Mouse (Mus musculus) CH12.LX (cell line): ENCODE results near the gene Car5a. TPM values are rescaled to one million over a fixed set of nuclear protein-coding genes. Genes with fewer than 3 reads are reported as not detected.

Experiments used
- DNase-seq: peaks from one replicate; pipeline ENCODE4 v3.0.0-alpha.2; 2013; ENCODE audit errors: extremely low read depth
- H3K27ac ChIP-seq: 2 replicates; pipeline ENCODE4 v1.5.1; 2012; ENCODE audit warnings: low read depth, mild to moderate bottlenecking, control low read depth, moderate library complexity; ENCODE audit not compliant: insufficient read depth
- H3K27me3 ChIP-seq: replicated peaks from 2 replicates; pipeline ENCODE3; 2012; ENCODE audit warnings: inconsistent platforms
- H3K36me3 ChIP-seq, 2 experiments: replicated peaks in 1 of 2; 2 replicates each; pipeline versions ENCODE3 to v1.6.1; 2012; ENCODE audit warnings: inconsistent platforms in 1 of 2, low read length in 1 of 2, mild to moderate bottlenecking in 1 of 2, mixed read lengths in 1 of 2, moderate library complexity in 1 of 2; ENCODE audit not compliant: control insufficient read depth in 1 of 2, insufficient read depth in 1 of 2
- H3K4me1 ChIP-seq, 2 experiments: 2 replicates each; pipeline ENCODE4 v1.6.1; 2012; ENCODE audit warnings: inconsistent platforms in 1 of 2, moderate library complexity in 1 of 2; ENCODE audit not compliant: insufficient read depth in 2 of 2, control insufficient read depth in 1 of 2
- H3K4me2 ChIP-seq: 2 replicates; pipeline ENCODE4 v1.6.1; 2012; ENCODE audit warnings: low read depth, mild to moderate bottlenecking, control low read depth; ENCODE audit not compliant: poor library complexity, insufficient read depth, severe bottlenecking
- H3K4me3 ChIP-seq, 3 experiments: fragments of 150-350 bp in 1 of 3; sonication (generic) in 1 of 3; replicated peaks in 1 of 3; 2 replicates each; pipeline versions ENCODE3 to v1.5.1; 2011 to 2012; ENCODE audit warnings: low read depth in 2 of 3, low read length in 2 of 3, mild to moderate bottlenecking in 2 of 3, moderate library complexity in 2 of 3, control low read depth in 1 of 3, improper control_type of control experiment in 1 of 3, inconsistent platforms in 1 of 3, mixed read lengths in 1 of 3; ENCODE audit not compliant: poor library complexity in 1 of 3
- H3K79me2 ChIP-seq: replicated peaks from 2 replicates; pipeline ENCODE4 v1.6.1; 2012; ENCODE audit warnings: mild to moderate bottlenecking, moderate library complexity; ENCODE audit not compliant: control insufficient read depth, poor library complexity, insufficient read depth, severe bottlenecking; ENCODE audit errors: extremely low read depth
- H3K9ac ChIP-seq: 2 replicates; pipeline ENCODE4 v1.6.1; 2012; ENCODE audit warnings: low read depth, mild to moderate bottlenecking, control low read depth, moderate library complexity; ENCODE audit not compliant: insufficient read depth
- H3K9me3 ChIP-seq: replicated peaks from 2 replicates; pipeline ENCODE3; 2012; ENCODE audit warnings: low read length, inconsistent platforms, mixed read lengths
- BHLHE40 ChIP-seq: IDR thresholded peaks from 2 replicates; pipeline ENCODE4 v1.6.1; 2011; ENCODE audit warnings: mild to moderate bottlenecking, low read depth, low read length, improper control_type of control experiment
- CHD2 ChIP-seq: IDR thresholded peaks from 2 replicates; pipeline ENCODE4 v1.6.1; 2011; ENCODE audit warnings: low read length, improper control_type of control experiment
- CTCF ChIP-seq, 2 experiments: IDR thresholded peaks in 1 of 2; conservative IDR thresholded peaks in 1 of 2; 2 replicates each; pipeline ENCODE4 v1.5.1; 2011 to 2012; ENCODE audit warnings: low read depth in 2 of 2, low read length in 2 of 2, improper control_type of control experiment in 1 of 2, inconsistent platforms in 1 of 2, mild to moderate bottlenecking in 1 of 2, moderate library complexity in 1 of 2
- IRF4 ChIP-seq: IDR thresholded peaks from 2 replicates; pipeline ENCODE4 v1.6.1; 2014; ENCODE audit warnings: low read depth, mild to moderate bottlenecking, inconsistent platforms, low read length, improper control_type of control experiment
- JUN ChIP-seq: IDR thresholded peaks from 2 replicates; pipeline ENCODE4 v1.6.1; 2011; ENCODE audit warnings: low read depth, mild to moderate bottlenecking, low read length, improper control_type of control experiment, moderate library complexity; ENCODE audit not compliant: insufficient read depth
- MAFK ChIP-seq: IDR thresholded peaks from 2 replicates; pipeline ENCODE4 v1.6.1; 2011; ENCODE audit warnings: low read length, improper control_type of control experiment; ENCODE audit not compliant: insufficient replicate concordance
- MAZ ChIP-seq: IDR thresholded peaks from 2 replicates; pipeline ENCODE4 v1.6.1; 2012; ENCODE audit warnings: low read depth, mild to moderate bottlenecking, inconsistent platforms, low read length, improper control_type of control experiment, moderate library complexity
- ZC3H11A ChIP-seq: IDR thresholded peaks from 2 replicates; pipeline ENCODE4 v1.6.1; 2012; ENCODE audit warnings: low read depth, mild to moderate bottlenecking, inconsistent platforms, low read length, improper control_type of control experiment
- ZMIZ1 ChIP-seq: IDR thresholded peaks from 2 replicates; pipeline ENCODE4 v1.6.1; 2012; ENCODE audit warnings: low read depth, mild to moderate bottlenecking, inconsistent platforms, low read length, improper control_type of control experiment
- ZNF384 ChIP-seq: IDR thresholded peaks from 2 replicates; pipeline ENCODE4 v1.6.1; 2012; ENCODE audit warnings: low read depth, low read length, improper control_type of control experiment, inconsistent platforms
- dilution Hi-C: fragments of 300-500 bp; cut with MboI; formaldehyde crosslinking; loops from 2 replicates; pipeline ENCODE4 v1.14.3; 2020; ENCODE audit warnings: low sequenced_read_pairs; ENCODE audit not compliant: extremely low pct_unique_long_range_greater_than_20kb, extremely low pct_ligation_motif_present
- in situ Hi-C: fragments of 300-500 bp; cut with MboI; formaldehyde crosslinking; loops from 3 replicates; pipeline ENCODE4 v1.14.3; 2019; ENCODE audit warnings: low sequenced_read_pairs, low pct_ligation_motif_present, low pct_unique_long_range_greater_than_20kb, mixed read lengths
- polyA plus RNA-seq: library from polyadenylated mRNA; unstranded; fragments of >175 nt; gene quantifications from 2 replicates; pipeline ENCODE4 v1.2.1, GENCODE M21; 2012; ENCODE audit warnings: low read depth; ENCODE audit not compliant: insufficient read length
- total RNA-seq, 2 experiments: library from RNA; depleted of rRNA; stranded (reverse); fragments of 300-350 nt in 1 of 2; fragments of >200 nt in 1 of 2; gene quantifications; 2 replicates each; pipeline ENCODE4 v1.2.3; 2012 to 2014

Car5a gene
- total and polyA plus RNA-seq, 3 experiments: 1.6 to 9.7 TPM; not detected in 1

- no peak overlapping the region; the same call in 1 of the 2 replicates for H3K27ac ChIP-seq
- TF ChIP-seq CTCF (conservative IDR thresholded peaks at IDR 0.05 in 1 of 2, IDR thresholded peaks at IDR 0.05 in 1 of 2; ENCODE audit: low read depth in 2 of 2, low read length in 2 of 2) (peak in 1 of 2 experiments; percentile 30; a peak in 1 of 4 replicates), CHD2 (no peak)
- TF ChIP-seq, all 38 proteins: peak for 1
- no peak for DNase-seq
- H3K4me2 ChIP-seq: 0 out of 2 replicates have a peak overlapping the region, but pooled peaks have one; percentile 34
- peaks cover 11% of the 10 kb centered on the region for H3K79me2 ChIP-seq
- peaks cover 0 to 44% of the 10 kb centered on the region in 2 experiments for H3K36me3 ChIP-seq
- H3K4me1 ChIP-seq: peaks cover 9 to 59% of the 10 kb centered on the region in 2 experiments
- in situ Hi-C loops: no loop called here
- dilution Hi-C loops: no loop called here
- H3K9me3 ChIP-seq: no peaks in the 10 kb centered on the region
- H3K9ac ChIP-seq: no peak overlapping the region
- no peak overlapping the region for H3K4me3 ChIP-seq
- no peaks in the 10 kb centered on the region for H3K27me3 ChIP-seq
Measured at GRCm38 (mm10) chr8:121964716-121965512, 20.2 kb upstream of the Car5a start.

- no peaks in the 10 kb centered on the region for H3K9me3 ChIP-seq
- H3K9ac ChIP-seq: no peak overlapping the region
- no peak overlapping the region for H3K4me3 ChIP-seq
- H3K36me3 ChIP-seq: peaks cover 0 to 53% of the 10 kb centered on the region in 2 experiments
- dilution Hi-C loops (no loop called here), in situ Hi-C loops (no loop called here)
- DNase-seq: no peak
- TF ChIP-seq BHLHE40 (no peak), MAFK (no peak), ZC3H11A (no peak), MAZ (no peak), IRF4 (no peak)
- no peaks in the 10 kb centered on the region for H3K27me3 ChIP-seq
- peaks cover 18% of the 10 kb centered on the region for H3K79me2 ChIP-seq
- H3K27ac ChIP-seq: no peak overlapping the region
- H3K4me1 ChIP-seq: peaks cover 9 to 54% of the 10 kb centered on the region in 2 experiments
- H3K4me2 ChIP-seq: no peak overlapping the region
Measured at GRCm38 (mm10) chr8:121962892-121963291, 18.2 kb upstream of the Car5a start.

DNA sequence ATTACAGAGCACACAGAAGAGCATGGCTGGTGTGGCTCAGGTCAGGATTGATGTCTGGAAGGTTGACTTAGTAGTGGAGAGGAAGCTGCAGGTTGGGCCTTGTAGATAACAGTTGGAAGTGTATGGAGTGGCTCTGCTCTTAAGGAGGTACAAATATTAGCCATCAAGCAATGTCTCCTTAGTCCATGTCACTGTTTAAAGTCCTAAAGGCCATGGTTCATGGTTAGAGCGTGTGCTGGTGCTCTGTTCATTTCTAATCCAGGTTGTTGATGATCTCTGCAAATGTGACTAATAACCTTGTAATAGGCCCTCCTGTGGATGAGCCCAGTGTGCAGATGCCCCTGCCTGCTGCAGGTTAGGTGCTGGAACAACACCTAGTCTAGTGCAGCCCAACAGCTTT, 13.7 kb upstream of the Car5a start:
- H3K27ac ChIP-seq: no peak overlapping the region
- H3K4me2 ChIP-seq: no peak overlapping the region
- TF ChIP-seq ZNF384: no peak
- TF ChIP-seq JUN: no peak
- TF ChIP-seq ZMIZ1: no peak
- no peaks in the 10 kb centered on the region for H3K27me3 ChIP-seq
- DNase-seq: no peak
- H3K9me3 ChIP-seq: no peaks in the 10 kb centered on the region
- peaks cover 40% of the 10 kb centered on the region for H3K79me2 ChIP-seq
- H3K4me3 ChIP-seq: no peak overlapping the region
- peaks cover 15 to 69% of the 10 kb centered on the region in 2 experiments for H3K36me3 ChIP-seq
- dilution Hi-C loops: no loop called here
- H3K9ac ChIP-seq: no peak overlapping the region
- in situ Hi-C loops: no loop called here
- H3K4me1 ChIP-seq: peaks cover 17 to 55% of the 10 kb centered on the region in 2 experiments
